Mouse (Mus musculus): Measurements from ENCODE around the gene Tff1. TPM values are rescaled to one million over a fixed set of nuclear protein-coding genes. Genes with fewer than 3 reads are reported as not detected.

The Tff1 gene
- not detected in 2 replicates for polyA plus RNA-seq (2014; fragmentation: Nextera tagmentation; extraction: Ambion mirVana)

DNA sequence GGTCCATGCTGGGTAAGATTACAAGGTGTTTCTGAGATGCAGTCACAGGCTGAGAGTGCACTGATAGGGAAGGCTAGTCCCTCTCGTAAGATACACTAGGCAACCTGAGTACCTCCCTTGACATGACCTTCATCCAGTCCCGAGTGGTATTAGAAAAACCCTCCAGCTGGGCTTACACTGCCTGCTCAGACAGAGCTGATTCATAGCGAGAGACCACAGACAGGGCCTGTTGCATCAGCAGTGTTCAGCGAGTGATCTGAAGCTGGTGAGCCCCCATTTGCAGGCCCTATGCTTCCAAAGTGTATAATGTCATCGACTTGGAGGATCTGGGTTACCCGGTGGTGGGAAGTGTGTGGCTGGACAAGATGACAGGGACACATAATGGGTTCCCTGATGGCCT, at the start of gene Tff1:
TSS of gene Tff1 (minus strand) at position 151 of the 400 bp plus-strand sequence.
- ATAC-seq (no peak), DNase-seq (ENCODE audit: low spot score) (no peak)
- Histone ChIP-seq H3K9me3 (replicated peaks; ENCODE audit: control insufficient read depth, low read length) (no peaks in the 10 kb centered on the region), H3K4me3 (ENCODE audit: low read depth, low read length) (no peak within 1 kb of the TSS), H3K27ac (ENCODE audit: low read depth, low read length) (no peak within 1 kb of the TSS), H3K4me1 (ENCODE audit: control insufficient read depth, insufficient read depth, low read length) (no peaks in the 10 kb centered on the region), H3K4me2 (ENCODE audit: low read length) (no peak within 1 kb of the TSS), H3K9ac (ENCODE audit: low read length) (no peak within 1 kb of the TSS), H3K27me3 (replicated peaks; ENCODE audit: control insufficient read depth, insufficient read depth, low read length) (no peaks in the 10 kb centered on the region), H3K36me3 (ENCODE audit: control insufficient read depth, insufficient read depth, low read length) (no peaks in the 10 kb centered on the region)
- 88% methylated on average over 6 of the region's 6 CpGs for WGBS

DNA sequence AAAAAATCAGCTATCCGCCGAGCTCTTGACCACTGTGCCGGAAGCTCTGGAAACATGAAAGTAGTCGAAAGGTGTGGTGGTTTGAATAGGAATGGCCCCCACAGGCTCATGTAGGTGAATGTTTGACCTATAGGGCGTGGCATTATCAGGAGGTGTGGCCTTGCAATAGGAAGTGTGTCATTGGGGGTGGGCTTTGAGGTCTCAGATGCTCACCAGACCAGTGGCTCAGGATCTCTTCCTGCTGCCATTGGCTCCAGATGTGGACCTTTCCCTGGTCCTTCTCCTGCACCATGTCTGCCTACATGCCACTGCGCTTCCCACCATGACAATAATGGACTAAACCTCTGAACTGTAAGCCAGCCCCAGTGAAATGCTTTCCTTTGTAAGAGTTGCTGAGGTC, 46.8 kb upstream of the Tff1 start:
- Histone ChIP-seq H3K9ac (ENCODE audit: low read length) (no peak overlapping the region), H3K9me3 (replicated peaks; ENCODE audit: control insufficient read depth, low read length) (no peaks in the 10 kb centered on the region), H3K27ac (ENCODE audit: low read depth, low read length) (no peak overlapping the region), H3K27me3 (replicated peaks; ENCODE audit: control insufficient read depth, insufficient read depth, low read length) (no peaks in the 10 kb centered on the region), H3K4me2 (ENCODE audit: low read length) (no peak overlapping the region), H3K4me1 (ENCODE audit: control insufficient read depth, insufficient read depth, low read length) (no peaks in the 10 kb centered on the region), H3K4me3 (ENCODE audit: low read depth, low read length) (no peak overlapping the region), H3K36me3 (ENCODE audit: control insufficient read depth, insufficient read depth, low read length) (no peaks in the 10 kb centered on the region)
- WGBS = 89% methylated on average over 6 of the region's 6 CpGs
- DNase-seq (ENCODE audit: low spot score) = no peak
- ATAC-seq = no peak

DNA sequence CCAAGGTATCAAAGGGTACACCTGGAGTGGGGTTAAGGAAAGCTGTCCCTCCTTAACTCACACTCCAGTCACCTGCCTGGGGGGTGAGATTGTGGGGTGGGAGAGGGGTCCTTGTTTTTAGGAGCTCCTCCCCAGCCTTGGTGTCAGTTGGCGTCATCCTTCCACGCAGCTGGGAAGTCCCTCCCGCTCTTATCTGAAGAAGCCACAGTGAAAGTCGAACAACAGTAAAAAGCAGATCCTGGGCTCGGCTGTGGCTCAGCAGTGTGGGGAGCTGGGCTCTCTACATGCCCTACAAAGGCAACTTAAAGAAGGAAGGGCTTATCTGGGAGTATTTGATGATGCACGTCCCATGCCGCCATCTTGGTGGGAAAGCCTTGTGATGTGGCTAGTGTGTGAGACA, 45.2 kb upstream of the Tff1 start:
- 90% methylated on average over 7 of the region's 7 CpGs for WGBS
- no peak overlapping the region for H3K27ac ChIP-seq (ENCODE audit: low read depth, low read length)
- no peaks in the 10 kb centered on the region for H3K4me1 ChIP-seq (ENCODE audit: control insufficient read depth, insufficient read depth, low read length)
- no peak overlapping the region for H3K9ac ChIP-seq (ENCODE audit: low read length)
- H3K4me2 ChIP-seq (ENCODE audit: low read length) = no peak overlapping the region
- no peak for ATAC-seq
- no peaks in the 10 kb centered on the region for H3K36me3 ChIP-seq (ENCODE audit: control insufficient read depth, insufficient read depth, low read length)
- no peaks in the 10 kb centered on the region for H3K27me3 ChIP-seq (replicated peaks; ENCODE audit: control insufficient read depth, insufficient read depth, low read length)
- no peak for DNase-seq (ENCODE audit: low spot score)
- no peak overlapping the region for H3K4me3 ChIP-seq (ENCODE audit: low read depth, low read length)
- no peaks in the 10 kb centered on the region for H3K9me3 ChIP-seq (replicated peaks; ENCODE audit: control insufficient read depth, low read length)

DNA sequence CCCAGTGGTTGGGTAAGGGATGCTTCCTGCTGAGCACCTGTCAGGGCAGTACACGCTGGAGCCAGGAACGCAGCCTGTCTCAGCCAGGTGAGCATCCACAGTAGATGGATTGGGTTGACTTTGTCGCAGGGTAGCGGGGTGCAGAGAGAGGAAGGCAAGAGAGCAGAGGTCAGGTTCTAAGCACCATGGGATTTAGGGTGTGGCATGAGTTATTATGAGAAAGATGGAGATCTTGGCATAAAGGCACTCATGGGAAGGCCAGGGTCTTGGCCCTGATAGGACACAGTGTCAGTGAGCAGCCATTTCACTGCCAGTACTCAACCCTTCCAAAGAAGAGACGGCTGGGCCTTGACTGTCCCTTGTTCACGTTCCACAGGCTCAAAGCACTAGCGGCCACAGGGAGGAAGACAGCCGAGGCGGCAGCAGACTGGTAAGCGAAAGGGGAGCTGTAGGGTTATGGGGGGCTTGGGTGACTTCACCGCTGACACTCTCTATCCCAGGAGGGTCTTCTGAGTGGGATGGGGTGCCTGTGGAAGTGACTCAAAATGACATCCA, 44.4 kb upstream of the Tff1 start:
- 93% methylated on average over 11 of the region's 11 CpGs for WGBS
- Histone ChIP-seq H3K4me2 (ENCODE audit: low read length) (no peak overlapping the region), H3K36me3 (ENCODE audit: control insufficient read depth, insufficient read depth, low read length) (no peaks in the 10 kb centered on the region), H3K9ac (ENCODE audit: low read length) (no peak overlapping the region), H3K27ac (ENCODE audit: low read depth, low read length) (no peak overlapping the region), H3K27me3 (replicated peaks; ENCODE audit: control insufficient read depth, insufficient read depth, low read length) (no peaks in the 10 kb centered on the region), H3K4me3 (ENCODE audit: low read depth, low read length) (no peak overlapping the region), H3K9me3 (replicated peaks; ENCODE audit: control insufficient read depth, low read length) (no peaks in the 10 kb centered on the region), H3K4me1 (ENCODE audit: control insufficient read depth, insufficient read depth, low read length) (no peaks in the 10 kb centered on the region)
- no peak for ATAC-seq
- DNase-seq (ENCODE audit: low spot score) = no peak

DNA sequence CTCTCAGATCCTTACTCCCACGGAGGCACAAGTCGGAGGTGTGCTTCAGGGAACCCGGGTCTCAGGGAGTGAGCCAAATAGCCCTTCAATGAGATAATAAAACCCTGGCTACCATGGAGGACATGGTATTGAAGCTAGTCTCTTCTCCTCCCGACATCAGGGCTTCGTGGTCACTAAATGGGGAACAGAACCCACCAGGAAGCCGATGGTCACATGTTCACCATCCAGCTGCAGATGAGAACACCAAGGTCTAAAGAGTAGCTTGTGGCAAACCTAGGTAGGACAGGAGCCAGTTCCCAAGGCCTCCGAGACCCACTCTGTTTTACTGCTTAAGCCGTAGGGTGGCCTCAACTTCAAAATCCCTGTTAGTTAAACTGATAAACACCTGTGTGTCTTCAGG, 43.6 kb upstream of the Tff1 start:
- ATAC-seq = no peak
- no peak for DNase-seq (ENCODE audit: low spot score)
- WGBS = 89% methylated on average over 8 of the region's 8 CpGs
- Histone ChIP-seq H3K27ac (ENCODE audit: low read depth, low read length) (no peak overlapping the region), H3K4me3 (ENCODE audit: low read depth, low read length) (no peak overlapping the region), H3K9ac (ENCODE audit: low read length) (no peak overlapping the region), H3K4me2 (ENCODE audit: low read length) (no peak overlapping the region), H3K36me3 (ENCODE audit: control insufficient read depth, insufficient read depth, low read length) (no peaks in the 10 kb centered on the region), H3K4me1 (ENCODE audit: control insufficient read depth, insufficient read depth, low read length) (no peaks in the 10 kb centered on the region), H3K9me3 (replicated peaks; ENCODE audit: control insufficient read depth, low read length) (no peaks in the 10 kb centered on the region), H3K27me3 (replicated peaks; ENCODE audit: control insufficient read depth, insufficient read depth, low read length) (no peaks in the 10 kb centered on the region)

DNA sequence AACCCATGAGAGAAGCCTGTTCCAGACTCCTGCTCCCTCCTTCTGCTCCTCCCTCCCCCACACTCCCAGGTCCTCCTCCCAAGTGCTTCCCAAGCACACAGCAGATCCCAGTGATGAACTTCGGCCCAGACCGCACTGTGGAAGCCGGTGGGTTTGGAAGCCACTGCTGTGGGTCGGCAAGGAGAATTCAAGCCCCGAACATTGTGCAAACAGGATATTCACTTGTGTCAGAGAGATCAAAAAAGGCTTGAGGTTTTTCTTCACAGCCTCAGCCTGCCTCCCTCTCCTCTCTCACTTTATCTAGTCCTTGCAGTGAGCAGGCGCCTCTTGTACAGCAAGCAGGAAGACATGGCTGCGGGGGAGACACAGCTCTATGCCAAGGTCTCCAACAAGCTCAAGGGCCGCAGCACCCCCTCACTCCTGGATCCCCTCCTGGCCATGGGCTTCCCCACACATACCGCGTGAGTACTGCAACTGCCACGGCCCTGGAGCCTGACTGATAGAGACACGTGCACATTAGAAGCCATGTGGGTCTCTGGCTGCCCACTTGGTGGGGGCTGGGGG, 42.8 kb upstream of the Tff1 start, which contains the start of gene Ubash3a:
TSS of gene Ubash3a (plus strand) at position 103 of the 564 bp plus-strand sequence.
- Histone ChIP-seq H3K4me3 (ENCODE audit: low read depth, low read length) (no peak within 1 kb of the TSS), H3K4me1 (ENCODE audit: control insufficient read depth, insufficient read depth, low read length) (no peaks in the 10 kb centered on the region), H3K27ac (ENCODE audit: low read depth, low read length) (no peak within 1 kb of the TSS), H3K9ac (ENCODE audit: low read length) (no peak within 1 kb of the TSS), H3K9me3 (replicated peaks; ENCODE audit: control insufficient read depth, low read length) (no peaks in the 10 kb centered on the region), H3K36me3 (ENCODE audit: control insufficient read depth, insufficient read depth, low read length) (no peaks in the 10 kb centered on the region), H3K27me3 (replicated peaks; ENCODE audit: control insufficient read depth, insufficient read depth, low read length) (no peaks in the 10 kb centered on the region), H3K4me2 (ENCODE audit: low read length) (no peak within 1 kb of the TSS)
- ATAC-seq (no peak), DNase-seq (ENCODE audit: low spot score) (no peak)
- 90% methylated on average over 12 of the region's 12 CpGs for WGBS

DNA sequence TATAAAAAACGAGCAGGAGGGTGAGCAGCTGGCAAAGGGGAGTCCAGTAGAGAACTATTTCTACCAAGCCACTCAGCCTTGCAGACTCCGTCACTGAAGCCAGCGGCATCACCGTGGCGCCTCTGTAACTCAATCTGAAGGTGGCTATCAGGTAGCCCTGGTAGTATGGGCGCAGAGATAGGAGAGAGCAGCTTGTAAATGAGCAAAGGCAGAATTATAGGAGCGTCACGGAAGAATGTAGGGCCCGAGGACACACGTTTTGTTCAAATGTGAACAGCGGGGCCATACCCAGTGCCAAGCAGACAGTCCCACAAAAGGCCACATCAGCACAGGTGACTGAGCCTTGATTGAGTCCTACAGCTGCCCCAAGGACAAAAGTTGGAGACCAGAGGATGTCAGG, 33.8 kb upstream of the Tff1 start, which contains the start of gene Tmprss3:
TSS of gene Tmprss3 (minus strand) at position 101 of the 400 bp plus-strand sequence.
- Histone ChIP-seq H3K9ac (ENCODE audit: low read length) (no peak within 1 kb of the TSS), H3K36me3 (ENCODE audit: control insufficient read depth, insufficient read depth, low read length) (no peaks in the 10 kb centered on the region), H3K27ac (ENCODE audit: low read depth, low read length) (no peak within 1 kb of the TSS), H3K4me2 (ENCODE audit: low read length) (no peak within 1 kb of the TSS), H3K27me3 (replicated peaks; ENCODE audit: control insufficient read depth, insufficient read depth, low read length) (no peaks in the 10 kb centered on the region), H3K4me3 (ENCODE audit: low read depth, low read length) (no peak within 1 kb of the TSS), H3K4me1 (ENCODE audit: control insufficient read depth, insufficient read depth, low read length) (no peaks in the 10 kb centered on the region), H3K9me3 (replicated peaks; ENCODE audit: control insufficient read depth, low read length) (no peaks in the 10 kb centered on the region)
- WGBS = 88% methylated on average over 11 of the region's 11 CpGs
- DNase-seq (ENCODE audit: low spot score) (no peak), ATAC-seq (no peak)

DNA sequence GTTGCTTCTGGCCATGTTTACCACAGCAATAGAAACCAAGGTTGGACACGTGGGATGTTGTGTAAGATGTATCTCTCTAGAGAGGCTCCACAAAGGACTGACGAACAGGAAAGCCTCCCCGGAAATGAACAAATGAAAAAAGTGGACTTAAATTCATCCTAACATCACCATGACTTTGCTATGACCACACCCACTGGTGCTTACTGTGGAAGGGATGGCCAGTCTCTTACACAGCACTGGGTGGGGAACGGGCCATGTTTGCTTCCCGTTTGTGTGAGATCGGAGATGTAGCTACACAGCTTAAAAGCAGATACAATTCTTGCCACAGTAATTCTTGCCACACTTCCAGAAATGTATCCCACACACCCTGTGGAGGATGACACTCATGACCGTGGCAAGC, 31.2 kb upstream of the Tff1 start:
- ATAC-seq (no peak), DNase-seq (ENCODE audit: low spot score) (no peak)
- 91% methylated on average over 7 of the region's 7 CpGs for WGBS
- H3K9me3 ChIP-seq (replicated peaks; ENCODE audit: control insufficient read depth, low read length) = no peaks in the 10 kb centered on the region
- H3K4me2 ChIP-seq (ENCODE audit: low read length) = no peak overlapping the region
- H3K4me3 ChIP-seq (ENCODE audit: low read depth, low read length) = no peak overlapping the region
- H3K27me3 ChIP-seq (replicated peaks; ENCODE audit: control insufficient read depth, insufficient read depth, low read length) = no peaks in the 10 kb centered on the region
- H3K27ac ChIP-seq (ENCODE audit: low read depth, low read length) = no peak overlapping the region
- H3K9ac ChIP-seq (ENCODE audit: low read length) = no peak overlapping the region
- H3K36me3 ChIP-seq (ENCODE audit: control insufficient read depth, insufficient read depth, low read length) = no peaks in the 10 kb centered on the region
- no peaks in the 10 kb centered on the region for H3K4me1 ChIP-seq (ENCODE audit: control insufficient read depth, insufficient read depth, low read length)

DNA sequence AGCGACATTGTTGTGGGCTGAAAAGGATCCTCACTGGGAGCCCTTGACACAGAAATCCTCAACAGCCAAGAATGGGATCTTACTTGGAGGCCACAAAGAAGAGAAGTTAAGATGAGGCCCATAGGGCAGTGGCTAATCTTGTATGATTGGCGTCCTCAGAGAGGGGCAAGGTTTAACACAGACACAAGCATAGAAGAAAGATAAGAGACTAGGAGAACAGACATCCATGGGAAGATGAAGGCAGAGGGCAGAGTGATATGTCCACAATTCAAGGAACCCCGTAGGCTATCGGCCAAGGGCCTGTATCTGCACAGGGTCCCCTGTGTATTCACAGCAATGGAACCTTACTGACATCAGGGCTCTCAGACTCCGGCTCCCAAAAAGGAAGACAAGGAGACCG, 30.1 kb upstream of the Tff1 start:
- WGBS = 88% methylated on average over 6 of the region's 6 CpGs

More for the DNA sequence above, 30.1 kb upstream of the Tff1 start:
- DNase-seq (ENCODE audit: low spot score) (no peak), ATAC-seq (no peak)
- no peaks in the 10 kb centered on the region for H3K36me3 ChIP-seq (ENCODE audit: control insufficient read depth, insufficient read depth, low read length)
- H3K9me3 ChIP-seq (replicated peaks; ENCODE audit: control insufficient read depth, low read length) = no peaks in the 10 kb centered on the region
- no peak overlapping the region for H3K4me2 ChIP-seq (ENCODE audit: low read length)
- no peaks in the 10 kb centered on the region for H3K27me3 ChIP-seq (replicated peaks; ENCODE audit: control insufficient read depth, insufficient read depth, low read length)
- H3K27ac ChIP-seq (ENCODE audit: low read depth, low read length) = no peak overlapping the region
- H3K9ac ChIP-seq (ENCODE audit: low read length) = no peak overlapping the region
- H3K4me1 ChIP-seq (ENCODE audit: control insufficient read depth, insufficient read depth, low read length) = no peaks in the 10 kb centered on the region
- no peak overlapping the region for H3K4me3 ChIP-seq (ENCODE audit: low read depth, low read length)
